Mouse (Mus musculus) myocyte (in vitro differentiated cells): ENCODE results near the gene Lrp1.

Source experiments
- E2F4 ChIP-seq: IDR thresholded peaks from one replicate; pipeline ENCODE4 v1.6.1; 2011; ENCODE audit warnings: mild to moderate bottlenecking, control low read depth, moderate library complexity; ENCODE audit not compliant: insufficient read depth
- TCF12 ChIP-seq: IDR thresholded peaks from one replicate; pipeline ENCODE4 v1.6.1; 2011; ENCODE audit warnings: mild to moderate bottlenecking, control low read depth; ENCODE audit not compliant: poor library complexity, insufficient read depth, severe bottlenecking
- USF1 ChIP-seq: IDR thresholded peaks from one replicate; pipeline ENCODE4 v1.6.1; 2011; ENCODE audit warnings: low read depth, mild to moderate bottlenecking, control low read depth, moderate library complexity

GRCm38 (mm10) chr10:127604465-127605250 lies 16.3 kb downstream of the Lrp1 start:
- no peak for TF ChIP-seq TCF12
- no peak for TF ChIP-seq USF1
- no peak for TF ChIP-seq E2F4
